Mouse (Mus musculus) kidney, adult 9 months (tissue): ENCODE measurements around the gene Gp1bb.

Source experiments
- DNase-seq: peaks from one replicate; pipeline ENCODE4 v3.0.0; 2022

Gene Gp1bb

GRCm38 (mm10) chr16:18577599-18578160 is 44.5 kb downstream of the Gp1bb start:
- DNase-seq: no peak

- DNase-seq: no peak
Observed at GRCm38 (mm10) chr16:18577071-18577470, 45.1 kb downstream of the Gp1bb start.

- DNase-seq: no peak
Observed at GRCm38 (mm10) chr16:18574196-18574595, 48.0 kb downstream of the Gp1bb start.
